Comparison of ENCODE assay signal across 15 mouse cellular contexts in the genomic region with DNA sequence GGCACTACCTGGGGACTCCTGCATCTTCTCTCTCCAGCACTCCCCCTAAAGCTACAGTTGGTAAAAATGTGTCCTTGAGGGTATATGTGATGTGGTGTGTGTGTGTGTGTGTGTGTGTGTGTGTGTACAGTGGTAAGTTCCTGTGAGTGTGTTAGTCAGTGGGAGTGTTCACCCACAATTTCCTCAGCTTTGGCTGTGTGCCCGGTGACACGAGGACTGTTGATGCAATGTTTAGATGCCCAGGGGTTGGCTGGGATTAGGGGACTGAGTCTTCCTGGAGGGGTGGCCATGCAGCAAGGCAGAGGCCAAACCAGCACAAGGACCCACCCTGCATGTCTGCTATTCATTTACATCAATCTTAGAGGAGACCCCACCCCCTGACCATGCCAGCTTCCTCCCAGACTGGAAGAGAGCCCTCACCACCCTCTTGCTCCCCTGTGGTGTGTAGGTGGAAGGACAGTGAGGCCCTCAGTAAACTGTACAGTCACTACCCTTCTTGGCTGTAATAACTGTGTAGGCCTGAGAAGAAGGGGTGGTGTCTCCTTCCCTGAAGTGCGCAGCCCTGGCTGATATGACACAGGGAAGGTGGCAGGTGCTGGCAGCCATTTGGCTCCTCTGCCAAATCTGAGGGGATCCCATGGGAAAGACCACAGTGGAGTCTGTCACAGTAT.
A peak's percentile ranks its signal among the peaks of the same experiment; 100 is the strongest.
DNase-seq lines count a peak whose midpoint lies in the region; ATAC-seq and TF ChIP-seq lines count a peak whose summit lies in the region.
"Had no signal": no experiment of that assay in that cellular context is flagged by ENCODE, and none has a peak within 500 bp of the region (broad histone marks: within the 10 kb centered on the region; RNA-seq: fewer than 3 reads in every experiment).

No protein-coding gene starts in this region.

- H3K4me3 ChIP-seq in lung, embryonic 14.5 days (ENCODE audit: low read depth, low read length) = no peak overlapping the region
- H3K4me3 ChIP-seq in stomach, embryonic 15.5 days (replicated peaks) = no peak overlapping the region
- H3K4me3 ChIP-seq: embryonic facial prominence, embryonic 12.5 days; hindbrain, embryonic 12.5 days; liver, embryonic 13.5 days had no signal

- H3K9ac ChIP-seq in lung, embryonic 14.5 days = no peak overlapping the region
- H3K9ac ChIP-seq in stomach, embryonic 15.5 days = no peak overlapping the region
- H3K9ac ChIP-seq: embryonic facial prominence, embryonic 12.5 days; hindbrain, embryonic 12.5 days; liver, embryonic 13.5 days had no signal

- no peaks in the 10 kb centered on the region for H3K9me3 ChIP-seq in lung, embryonic 14.5 days (ENCODE audit: low read depth, low read length)
- no peaks in the 10 kb centered on the region for H3K9me3 ChIP-seq in stomach, embryonic 15.5 days
- H3K9me3 ChIP-seq: embryonic facial prominence, embryonic 12.5 days; liver, embryonic 13.5 days had no signal

- no peak overlapping the region for H3K4me2 ChIP-seq in lung, embryonic 14.5 days
- no peak overlapping the region for H3K4me2 ChIP-seq in stomach, embryonic 15.5 days
- H3K4me2 ChIP-seq: embryonic facial prominence, embryonic 12.5 days; hindbrain, embryonic 12.5 days; liver, embryonic 13.5 days had no signal

- no peaks in the 10 kb centered on the region for H3K4me1 ChIP-seq in lung, embryonic 14.5 days (ENCODE audit: insufficient read depth)
- 0 out of 2 replicates have a peak, but pooled peaks cover 8% of the 10 kb centered on the region for H3K4me1 ChIP-seq in stomach, embryonic 15.5 days
- H3K4me1 ChIP-seq: liver, embryonic 13.5 days had no signal

- H3K27ac ChIP-seq in lung, embryonic 14.5 days (ENCODE audit: low read depth) = no peak overlapping the region
- no peak overlapping the region for H3K27ac ChIP-seq in stomach, embryonic 15.5 days
- H3K27ac ChIP-seq: embryonic facial prominence, embryonic 12.5 days; hindbrain, embryonic 12.5 days; liver, embryonic 13.5 days had no signal

- H3K36me3 ChIP-seq in lung, embryonic 14.5 days (ENCODE audit: insufficient read depth) = no peaks in the 10 kb centered on the region
- H3K36me3 ChIP-seq in stomach, embryonic 15.5 days = no peaks in the 10 kb centered on the region
- H3K36me3 ChIP-seq: embryonic facial prominence, embryonic 12.5 days; hindbrain, embryonic 12.5 days; liver, embryonic 13.5 days had no signal

- WGBS in lung, embryonic 14.5 days = 59% methylated on average over 3 of the region's 3 CpGs
- 58% methylated on average over 3 of the region's 3 CpGs for WGBS in stomach, embryonic 15.5 days

- H3K27me3 ChIP-seq in lung, embryonic 14.5 days (ENCODE audit: insufficient read depth, low read length) = no peaks in the 10 kb centered on the region
- no peaks in the 10 kb centered on the region for H3K27me3 ChIP-seq in stomach, embryonic 15.5 days (replicated peaks)
- H3K27me3 ChIP-seq: embryonic facial prominence, embryonic 12.5 days; liver, embryonic 13.5 days had no signal

- TF ChIP-seq CTCF in lung, embryonic 14.5 days (IDR thresholded peaks at IDR 0.05; ENCODE audit: low read depth) = no peak

- ATAC-seq in lung, embryonic 14.5 days (ENCODE audit: insufficient read depth) = peak; percentile 35; the same call in 1 of the 2 replicates
- ATAC-seq in hematopoietic stem cell, adult 5-6 weeks (replicated peaks in 1 of 2; ENCODE audit: insufficient read depth in 1 of 2, low FRiP score in 2 of 2, low TSS enrichment in 1 of 2, low read depth in 1 of 2, poor library complexity in 2 of 2, severe bottlenecking in 2 of 2) = peak; percentile 37 to 47; a peak in 3 of 4 replicates
- ATAC-seq in stomach, embryonic 15.5 days (ENCODE audit: insufficient read depth, low FRiP score, low read depth) = 0 out of 2 replicates have a peak, but pooled peaks have one; percentile 20
- ATAC-seq: intestine, embryonic 16.5 days had no signal

- peak; percentile 49 for DNase-seq in adrenal gland, postnatal 14 days
- no peak for DNase-seq in adrenal gland, adult 8-10 months
- DNase-seq in lung, embryonic 14.5 days = peak; percentile 59
- no peak for DNase-seq in lung, postnatal 25 days (ENCODE audit: low spot score)
- DNase-seq in ovary, postnatal 14 days (ENCODE audit: low spot score) = no peak
- DNase-seq in ovary, postnatal 36 days (ENCODE audit: low spot score) = no peak
- DNase-seq: cerebellum, adult 11 months; layer of hippocampus, adult 9-11 months; liver, embryonic 13.5 days; thymus, postnatal 4 days had no signal

Comparison
In these comparisons a context has a peak if more than half of its experiments do, and no peak if none do; other contexts are left out.
1. DNase-seq: peak in adrenal gland, postnatal 14 days (single experiment) and lung, embryonic 14.5 days (single experiment); none in adrenal gland, adult 8-10 months (single experiment), lung, postnatal 25 days (single experiment), ovary, postnatal 14 days (single experiment) and ovary, postnatal 36 days (single experiment).
2. Peak in every context shown above with its lines, with median percentiles within 50 percentile points of each other: ATAC-seq.